Mouse (Mus musculus) spleen, embryonic (tissue): ENCODE results near the gene Pgd.

Experiments used
- CTCF ChIA-PET: fragments of 350-600 bp; sonication (Branson Sonifier 250); formaldehyde crosslinking; loops from one replicate; lab custom pipeline; 2022; lab: Charles Lee

The Pgd gene

DNA sequence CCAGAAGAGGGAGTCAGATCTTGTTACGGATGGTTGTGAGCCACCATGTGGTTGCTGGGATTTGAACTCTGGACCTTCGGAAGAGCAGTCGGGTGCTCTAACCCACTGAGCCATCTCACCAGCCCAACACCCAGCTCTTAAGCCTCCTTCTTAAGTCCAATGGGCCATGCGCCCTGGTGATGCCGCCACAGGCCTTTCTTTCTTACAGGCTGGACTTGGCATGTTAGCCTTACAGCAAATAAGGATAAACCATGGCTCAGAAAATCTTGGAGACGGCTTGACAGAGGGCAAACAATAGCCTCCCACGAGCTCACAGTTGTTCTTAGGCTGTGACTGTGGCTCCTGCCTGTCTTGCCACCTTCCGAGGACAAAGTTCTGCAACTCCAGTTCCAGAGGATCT is 3.4 kb upstream of the Pgd start:
- CTCF ChIA-PET = interaction anchor here (1.0 kb wide), 1 partner anchor 26 kb away, joined by 3 read pairs; no protein-coding TSS in a partner anchor

DNA sequence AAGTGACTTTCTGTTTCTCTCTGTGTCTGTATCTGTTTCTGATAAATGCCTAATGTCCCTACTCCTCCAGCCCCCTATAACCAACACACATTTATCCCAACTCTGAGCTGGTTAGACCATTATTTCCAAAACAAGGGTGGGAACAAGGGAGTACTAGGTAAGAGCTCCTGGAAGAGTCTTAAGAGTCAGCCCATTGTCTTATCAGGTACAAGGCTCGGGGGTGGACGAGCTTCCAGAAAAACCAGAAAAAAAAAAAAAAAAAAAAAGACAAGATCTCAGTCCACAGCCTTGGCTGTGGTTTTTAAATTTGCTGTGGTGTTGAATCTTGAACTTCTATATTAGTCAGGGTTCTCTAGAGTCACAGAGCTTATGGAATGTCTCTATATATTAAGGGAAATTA is 1.4 kb upstream of the Pgd start:
- CTCF ChIA-PET = interaction anchor here (1.0 kb wide), 1 partner anchor 18 kb away, joined by 3 read pairs; no protein-coding TSS in a partner anchor

GRCm38 (mm10) chr4:149166957-149167611 is 513 bp upstream of the Pgd start:
- CTCF ChIA-PET = no interaction called here

DNA sequence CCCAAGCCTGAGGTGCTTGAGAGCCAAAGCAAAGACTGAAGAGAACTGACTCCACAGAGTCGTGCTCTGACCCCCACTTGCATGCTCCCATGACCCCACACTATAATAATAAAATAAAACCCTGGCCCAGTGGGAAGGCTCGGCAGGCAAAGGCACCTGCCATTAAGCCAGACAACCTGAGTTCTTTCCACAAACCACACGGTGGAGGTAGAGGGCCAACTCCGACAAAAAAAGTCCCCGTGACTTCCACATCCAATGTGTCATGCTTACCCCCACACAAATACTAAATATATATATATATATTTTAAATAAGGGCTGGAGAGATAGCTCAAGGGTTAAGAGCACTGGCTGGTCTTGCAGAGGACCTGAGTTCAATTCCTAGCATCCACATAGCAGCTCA is 2.4 kb downstream of the Pgd start:
- CTCF ChIA-PET = no interaction called here

DNA sequence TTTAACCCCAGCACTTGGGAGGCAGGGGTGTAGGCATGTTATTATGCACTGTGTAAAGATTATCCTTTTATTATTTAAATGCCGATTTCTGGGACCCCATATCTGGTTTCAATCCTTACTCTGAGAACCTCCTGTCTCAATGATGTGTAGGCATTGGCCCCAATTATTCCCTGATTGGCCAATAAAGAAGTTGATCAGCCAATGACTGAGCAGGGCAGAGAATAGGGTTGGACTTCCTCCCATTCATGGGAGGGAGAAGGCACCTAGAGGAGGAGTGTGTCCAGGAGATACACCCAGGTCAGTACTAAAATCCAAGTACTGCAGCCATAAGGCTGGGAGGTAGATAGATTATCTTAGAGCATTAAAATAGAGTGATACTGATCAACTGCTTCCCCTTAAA is 3.4 kb downstream of the Pgd start:
- CTCF ChIA-PET = no interaction called here

GRCm38 (mm10) chr4:149161166-149161565 is 5.4 kb downstream of the Pgd start:
- CTCF ChIA-PET = no interaction called here

DNA sequence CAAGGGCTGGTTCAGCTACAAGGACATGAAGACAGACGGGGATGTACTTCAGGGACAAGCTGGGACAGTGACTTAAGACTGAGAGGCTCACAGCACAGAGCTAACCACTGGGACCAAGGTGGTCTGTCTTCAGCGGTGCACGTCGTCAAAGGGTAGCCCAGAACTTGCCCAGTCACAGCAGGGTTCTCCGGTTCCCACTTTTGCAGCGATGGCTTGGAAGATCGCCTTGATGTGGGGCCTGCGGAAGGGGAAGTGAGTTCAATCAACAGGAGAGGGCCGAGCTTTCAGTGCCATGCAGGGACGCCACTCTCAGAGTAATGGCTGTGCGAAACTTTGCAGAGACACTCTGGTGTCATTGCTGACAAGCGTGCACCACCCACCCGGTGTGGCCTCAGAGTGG is 6.7 kb downstream of the Pgd start:
- CTCF ChIA-PET = no interaction called here

- CTCF ChIA-PET = interaction anchor here (0.7 kb wide), 1 partner anchor 175 kb away, joined by 3 read pairs; no protein-coding TSS in a partner anchor
Observed at GRCm38 (mm10) chr4:149159203-149159602, 7.4 kb downstream of the Pgd start.

- CTCF ChIA-PET = no interaction called here
Observed at GRCm38 (mm10) chr4:149157415-149157973, 9.1 kb downstream of the Pgd start.

DNA sequence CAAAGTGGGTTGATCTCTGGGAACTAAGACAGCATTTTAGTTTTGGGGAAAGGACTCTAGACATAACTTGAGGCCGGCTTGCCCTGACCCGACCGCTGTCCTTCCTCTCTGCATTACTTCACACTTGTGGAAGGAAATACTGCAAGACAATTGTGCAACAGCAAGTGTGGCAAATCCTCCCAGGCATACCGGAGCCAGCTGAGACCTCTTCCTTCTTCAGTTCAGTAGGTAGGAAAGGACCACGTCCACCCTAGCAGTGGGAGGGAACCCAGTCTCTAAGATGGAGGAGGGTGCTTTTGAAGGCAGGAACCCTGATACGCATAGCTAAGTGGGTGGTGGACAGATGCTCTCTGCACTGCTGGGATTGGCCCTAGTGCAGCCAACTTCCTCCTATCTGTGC is 10.9 kb downstream of the Pgd start:
- CTCF ChIA-PET = no interaction called here

DNA sequence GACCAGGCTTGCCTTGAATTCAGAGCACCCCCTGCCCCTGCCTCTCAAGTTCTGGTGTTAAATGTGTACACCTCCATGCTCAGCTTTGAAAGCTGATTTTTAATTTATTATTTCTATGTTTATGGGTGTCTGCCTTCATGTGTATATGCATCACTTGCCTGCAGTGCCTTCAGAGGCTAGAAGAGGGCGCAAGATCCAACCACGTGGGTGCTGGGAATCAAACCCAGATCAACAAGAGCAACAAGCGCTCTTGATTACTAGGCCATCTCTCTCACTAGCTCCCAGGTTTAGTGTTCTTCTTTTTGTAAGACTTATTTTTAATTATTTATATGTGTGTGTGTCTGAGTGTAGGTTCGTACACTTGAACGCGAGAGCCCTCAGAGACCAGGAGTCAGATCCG is 11.7 kb downstream of the Pgd start:
- CTCF ChIA-PET = no interaction called here

- CTCF ChIA-PET = no interaction called here
Observed at GRCm38 (mm10) chr4:149150721-149151120, 15.8 kb downstream of the Pgd start.

DNA sequence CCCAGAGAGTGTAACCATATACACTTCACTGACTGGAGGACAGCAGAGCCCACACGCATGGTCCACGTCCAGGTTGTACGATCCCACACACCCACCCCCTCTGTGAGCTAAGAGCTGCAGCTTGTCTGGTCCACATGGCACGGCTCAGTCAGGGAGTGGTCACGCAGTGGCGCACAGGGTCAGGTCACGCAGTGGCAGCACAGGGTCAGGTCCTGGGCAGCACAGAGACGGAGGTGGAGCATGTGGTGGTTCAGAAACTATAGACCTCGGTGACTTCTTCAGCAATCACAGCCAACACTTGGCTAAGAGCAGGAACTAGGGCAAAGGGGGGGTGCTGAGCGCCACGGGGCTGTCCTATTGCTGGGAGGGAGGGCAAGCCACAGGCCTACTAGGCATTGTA is 16.3 kb downstream of the Pgd start:
- CTCF ChIA-PET = no interaction called here

DNA sequence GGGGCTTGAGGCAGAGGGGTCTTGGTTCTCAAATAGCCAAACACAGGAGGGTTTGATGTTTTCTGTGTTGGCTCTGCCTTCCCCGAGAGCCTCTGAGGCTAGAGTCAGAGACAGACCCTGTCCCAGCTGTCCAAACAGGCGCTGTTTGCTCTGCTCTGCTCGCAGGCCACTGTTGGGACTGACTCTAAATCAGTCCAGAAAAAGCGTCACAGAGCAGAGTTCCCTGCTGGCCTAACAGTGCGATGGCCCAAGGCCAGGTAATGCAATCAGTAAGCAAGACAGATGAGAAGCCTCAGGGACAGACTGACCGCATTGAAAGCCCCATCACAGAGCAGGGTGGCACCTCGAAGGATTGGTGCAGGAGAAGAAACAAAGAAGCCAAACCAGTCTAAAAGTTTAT is 17.0 kb downstream of the Pgd start:
- CTCF ChIA-PET = no interaction called here

- CTCF ChIA-PET = no interaction called here
Observed at GRCm38 (mm10) chr4:149149196-149149595, 17.4 kb downstream of the Pgd start.

DNA sequence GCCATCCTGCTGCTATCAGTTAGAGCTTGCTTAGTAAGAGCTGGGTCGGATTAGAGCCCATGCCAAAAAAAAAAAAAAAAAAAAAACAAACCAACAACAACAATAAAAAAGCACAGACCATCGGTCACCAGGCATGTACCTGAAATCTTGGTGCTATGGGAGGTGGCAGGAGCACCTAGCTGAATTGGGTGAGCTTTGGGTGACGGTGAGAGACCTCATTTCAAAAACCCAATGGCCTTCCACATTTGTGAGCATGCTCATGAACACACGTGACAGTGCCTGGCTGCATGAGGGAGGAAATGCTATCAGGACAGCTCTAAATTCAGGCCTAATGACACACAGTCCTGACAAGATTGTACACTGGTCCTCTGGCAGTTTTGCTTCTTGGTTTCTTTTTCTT is 18.5 kb downstream of the Pgd start:
- CTCF ChIA-PET = interaction anchor here (0.6 kb wide), 3 partner anchors 58 to 225 kb away, joined by 3 to 8 read pairs (median 6); partner anchors contain the start of gene Kif1b

DNA sequence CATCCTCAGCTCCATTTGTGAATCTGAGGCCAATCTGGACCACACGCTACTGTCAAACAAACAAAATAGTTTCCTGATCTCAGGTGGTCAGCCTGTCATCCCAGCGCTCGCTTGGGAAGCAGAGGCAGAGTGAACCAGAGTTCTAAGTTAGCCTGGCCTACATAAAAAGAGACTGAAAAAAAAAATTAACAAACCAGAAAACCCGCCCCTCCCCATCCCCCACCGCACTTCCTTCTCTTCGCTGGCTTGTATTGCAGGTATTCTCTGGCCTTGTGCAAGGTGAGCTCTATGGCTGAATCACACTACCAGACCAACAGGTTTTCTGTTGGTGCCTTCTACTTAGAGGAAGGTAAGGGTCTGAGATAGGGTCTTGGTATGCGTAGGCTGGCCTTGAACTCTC is 19.0 kb downstream of the Pgd start:
- CTCF ChIA-PET = interaction anchor here (0.6 kb wide), 3 partner anchors 58 to 225 kb away, joined by 3 to 8 read pairs (median 6); partner anchors contain the start of gene Kif1b

DNA sequence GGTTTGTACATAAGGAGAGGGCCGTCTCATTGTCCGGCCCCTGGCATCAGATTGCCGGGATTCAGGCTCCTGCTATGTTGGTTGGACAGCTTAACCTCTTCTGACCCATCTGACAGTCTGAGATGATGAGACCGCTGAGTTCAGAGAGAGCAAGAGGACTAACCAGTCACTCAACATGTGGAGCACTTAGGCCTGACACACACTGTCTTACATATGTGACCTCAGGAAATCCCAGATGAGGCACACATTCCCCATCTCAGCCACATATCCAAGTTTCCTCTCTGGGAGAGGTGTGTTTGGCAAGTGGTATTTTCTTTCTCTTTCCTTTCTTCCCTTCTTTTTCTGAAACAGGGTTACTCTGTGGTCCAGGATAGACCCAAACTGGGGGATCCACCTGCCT is 21.4 kb downstream of the Pgd start:
- CTCF ChIA-PET = interaction anchor here (0.7 to 1.2 kb wide), 2 partner anchors 21 to 61 kb away, joined by 3 read pairs; no protein-coding TSS in a partner anchor

- CTCF ChIA-PET = interaction anchor here (0.6 to 1.2 kb wide), 4 partner anchors 20 to 30 kb away, joined by 3 to 11 read pairs (median 5); no protein-coding TSS in a partner anchor
Observed at GRCm38 (mm10) chr4:149144459-149144858, 22.1 kb downstream of the Pgd start.

DNA sequence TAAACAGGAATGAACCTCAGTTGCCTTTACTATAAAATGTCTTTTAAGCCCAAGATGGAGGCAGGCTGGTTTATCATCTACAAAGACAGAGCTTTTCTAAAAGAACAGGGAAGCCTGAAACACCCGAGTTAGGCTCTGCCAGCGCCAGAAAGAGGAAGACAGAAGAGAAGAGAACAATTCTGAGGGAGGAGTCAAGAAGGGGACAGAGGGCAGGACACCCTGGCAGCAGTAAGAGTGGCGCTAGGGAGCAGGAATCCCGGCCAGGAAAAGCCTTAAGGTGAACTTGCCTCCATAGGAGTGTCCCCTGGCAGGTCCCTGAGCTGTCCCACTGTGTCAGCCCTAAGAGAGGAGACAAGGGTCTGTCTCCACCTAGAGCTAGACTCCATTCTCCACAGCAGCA is 23.0 kb downstream of the Pgd start:
- CTCF ChIA-PET = interaction anchor here (0.9 kb wide), 2 partner anchors 26 to 402 kb away, joined by 3 to 4 read pairs; no protein-coding TSS in a partner anchor

GRCm38 (mm10) chr4:149138515-149138914 is 28.1 kb downstream of the Pgd start:
- CTCF ChIA-PET = no interaction called here

GRCm38 (mm10) chr4:149136982-149137770 is 29.4 kb downstream of the Pgd start, which contains the start of gene Cenps:
Cenps (minus strand) TSS chr4:149137629.
- CTCF ChIA-PET = interaction anchor here (1.1 kb wide), 1 partner anchor 16 kb away, joined by 4 read pairs; no protein-coding TSS in a partner anchor
